Mouse (Mus musculus) neural tube, embryonic 15.5 days (tissue): ENCODE results near the gene Cryba1. TPM values are rescaled to one million over a fixed set of nuclear protein-coding genes. Genes with fewer than 3 reads are reported as not detected.

Experiments used
- ATAC-seq: fragments of 200-750 bp; cut with Nextera tagmentation; 2 replicates; pipeline ENCODE4 v1.8.0; 2017; ENCODE audit warnings: mild to moderate bottlenecking, moderate TSS enrichment, moderate library complexity; ENCODE audit not compliant: low FRiP score
- H3K27ac ChIP-seq: fragments of 300-500 bp; sonication (generic); replicated peaks from 2 replicates; pipeline ENCODE4 v1.5.1; 2015; ENCODE audit warnings: mild to moderate bottlenecking, inconsistent platforms
- H3K27me3 ChIP-seq: fragments of 300-500 bp; sonication (generic); replicated peaks from 2 replicates; pipeline ENCODE4 v1.6.1; 2015; ENCODE audit warnings: inconsistent platforms
- H3K36me3 ChIP-seq: fragments of 300-500 bp; sonication (generic); 2 replicates; pipeline ENCODE4 v1.6.1; 2015; ENCODE audit warnings: inconsistent platforms
- H3K4me1 ChIP-seq: fragments of 300-500 bp; sonication (generic); 2 replicates; pipeline ENCODE4 v1.6.1; 2015; ENCODE audit warnings: inconsistent platforms
- H3K4me2 ChIP-seq: fragments of 300-500 bp; sonication (generic); 2 replicates; pipeline ENCODE4 v1.6.1; 2015; ENCODE audit warnings: inconsistent platforms, mild to moderate bottlenecking, moderate library complexity
- H3K4me3 ChIP-seq: fragments of 300-500 bp; sonication (generic); replicated peaks from 2 replicates; pipeline ENCODE4 v1.5.1; 2015; ENCODE audit warnings: mild to moderate bottlenecking, inconsistent platforms
- H3K9ac ChIP-seq: fragments of 300-500 bp; sonication (generic); replicated peaks from 2 replicates; pipeline ENCODE4 v1.6.1; 2015; ENCODE audit warnings: mild to moderate bottlenecking, inconsistent platforms
- H3K9me3 ChIP-seq: fragments of 300-500 bp; sonication (generic); replicated peaks from 2 replicates; pipeline ENCODE4 v1.6.1; 2016; ENCODE audit warnings: inconsistent platforms
- WGBS: fragments of 180-500 bp; shearing (Covaris S2); methylation state at CpG from one replicate; pipeline ENCODE4 v1.1.7; 2015; ENCODE audit warnings: mixed read lengths; 5-methylcytosine and 5-hydroxymethylcytosine counted together
- polyA plus RNA-seq: library from polyadenylated mRNA; unstranded; fragments of >200 nt; fragmentation: Nextera tagmentation; extraction: Ambion mirVana; gene quantifications from 2 replicates; pipeline ENCODE4 v1.2.1, GENCODE M21; 2015

Gene Cryba1
- polyA plus RNA-seq, 1 experiment from 2014 or later, result 0.61 TPM

- H3K27me3 ChIP-seq, result no peaks in the 10 kb centered on the region
- no peaks in the 10 kb centered on the region for H3K36me3 ChIP-seq
- WGBS, result 94% methylated on average over 2 of the region's 2 CpGs
- H3K4me1 ChIP-seq, result no peaks in the 10 kb centered on the region
- no peak overlapping the region for H3K9ac ChIP-seq
- no peak overlapping the region for H3K4me2 ChIP-seq
- H3K27ac ChIP-seq, result no peak overlapping the region
- ATAC-seq, result no peak
- H3K4me3 ChIP-seq, result no peak overlapping the region
- no peaks in the 10 kb centered on the region for H3K9me3 ChIP-seq
Measured at GRCm38 (mm10) chr11:77672746-77673145, 52.3 kb downstream of the Cryba1 start.

Other genes with a start within 250 kb of the Cryba1 start
- 31.5 and 41.3 TPM in 2 replicates for gene Ankrd13b, start 235.6 kb downstream of the Cryba1 start, polyA plus RNA-seq
- 13.9 and 14.0 TPM in 2 replicates for gene Git1, start 231.7 kb downstream of the Cryba1 start, polyA plus RNA-seq
- 2.1 and 3.4 TPM in 2 replicates for gene Abhd15, start 210.2 kb downstream of the Cryba1 start, polyA plus RNA-seq
- gene Trp53i13, start 209.3 kb downstream of the Cryba1 start, polyA plus RNA-seq, result 15.3 and 20.3 TPM in 2 replicates
- gene Gm10392, start 206.1 kb downstream of the Cryba1 start, polyA plus RNA-seq, result 0.15 and 0.40 TPM in 2 replicates
- gene Taok1, start 117.5 kb downstream of the Cryba1 start, polyA plus RNA-seq, result 17.3 and 18.7 TPM in 2 replicates
- 3.4 and 4.8 TPM in 2 replicates for gene Nufip2, start 39.1 kb downstream of the Cryba1 start, polyA plus RNA-seq
- 39.6 and 40.8 TPM in 2 replicates for gene Myo18a, start 38.0 kb upstream of the Cryba1 start, polyA plus RNA-seq
- 1.5 and 1.8 TPM in 2 replicates for gene Gm10277, start 62.5 kb upstream of the Cryba1 start, polyA plus RNA-seq
- 5.4 and 5.5 TPM in 2 replicates for gene Pipox, start 168.8 kb upstream of the Cryba1 start, polyA plus RNA-seq
- 101 and 123 TPM in 2 replicates for gene Sez6, start 205.5 kb upstream of the Cryba1 start, polyA plus RNA-seq